Mouse (Mus musculus): Measurements from ENCODE around the gene Galnt14.

DNA sequence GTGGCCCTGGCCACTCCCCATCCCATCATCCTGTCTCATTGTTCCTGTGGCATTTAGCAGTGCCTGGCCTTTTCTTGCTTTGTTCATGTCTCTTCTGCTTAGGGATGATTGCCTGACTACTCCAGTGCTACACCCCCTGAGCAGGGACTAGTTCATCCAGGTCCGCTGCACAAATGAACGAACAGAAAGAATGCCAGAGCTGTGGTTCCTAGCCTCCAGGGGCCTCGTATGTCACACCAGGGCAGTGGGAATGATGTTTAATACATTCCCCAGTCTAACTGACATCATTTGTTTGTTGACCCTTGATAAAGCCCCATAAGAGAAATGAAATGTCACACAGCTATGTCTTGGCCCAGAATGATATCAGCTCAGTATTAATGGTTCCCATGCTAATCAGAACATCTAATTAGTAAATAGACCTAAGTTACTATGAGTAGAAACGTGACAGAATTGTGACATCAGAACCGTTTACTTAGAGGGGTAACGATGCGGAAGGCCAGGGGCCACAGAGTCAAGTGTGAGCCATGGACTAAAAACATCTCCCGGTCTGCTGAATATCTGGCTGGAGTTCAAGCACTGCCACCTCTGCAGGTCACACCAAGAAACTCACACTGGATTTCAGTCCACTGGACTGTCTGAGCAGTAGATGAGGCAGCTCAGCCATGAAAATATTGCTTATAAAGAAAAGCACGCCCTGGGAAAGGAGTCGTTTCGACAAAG, 76.1 kb downstream of the Galnt14 start:
- no peak for TF ChIP-seq POLR2A (IDR thresholded peaks at IDR 0.05; ENCODE audit: borderline replicate concordance, extremely low read depth, low read depth, low read length)
- no peak for TF ChIP-seq CTCF (IDR thresholded peaks at IDR 0.05; ENCODE audit: insufficient read depth, low read length)

Data from lung, adult 2 months (tissue).